Mouse (Mus musculus): Measurements from ENCODE around the gene Rplp0. TPM values are rescaled to one million over a fixed set of nuclear protein-coding genes. Genes with fewer than 3 reads are reported as not detected.

Gene Rplp0
- total RNA-seq (2023; ENCODE audit: inconsistent age): 1,421 to 1,632 TPM (median 1,486 TPM) in 4 replicates

GRCm38 (mm10) chr5:115559237-115560101 is at the start of gene Rplp0:
Rplp0 (plus strand) TSS chr5:115559467.

GRCm38 (mm10) chr5:115564737-115565393 is 5.6 kb downstream of the Rplp0 start, which contains the start of gene Gcn1l1:
Gcn1l1 (plus strand) TSS chr5:115565254.

Other genes starting within 250 kb of the Rplp0 start
- 64.8 to 75.9 TPM (median 68.2 TPM) in 4 replicates for gene Srsf9, start 232.3 kb upstream of the Rplp0 start, total RNA-seq (2023; ENCODE audit: inconsistent age)
- 9.0 to 11.8 TPM (median 10.7 TPM) in 4 replicates for gene Gatc, start 218.3 kb upstream of the Rplp0 start, total RNA-seq (2023; ENCODE audit: inconsistent age)
- 20.3 to 21.9 TPM (median 20.6 TPM) in 4 replicates for gene Triap1, start 218.2 kb upstream of the Rplp0 start, total RNA-seq (2023; ENCODE audit: inconsistent age)
- gene Cox6a1, start 210.5 kb upstream of the Rplp0 start, total RNA-seq (2023; ENCODE audit: inconsistent age): 193 to 247 TPM (median 210 TPM) in 4 replicates
- gene Msi1, start 129.9 kb upstream of the Rplp0 start, total RNA-seq (2023; ENCODE audit: inconsistent age): not detected in 4 replicates
- not detected in 4 replicates for gene Pla2g1b, start 93.2 kb upstream of the Rplp0 start, total RNA-seq (2023; ENCODE audit: inconsistent age)
- gene Sirt4, start 74.7 kb upstream of the Rplp0 start, total RNA-seq (2023; ENCODE audit: inconsistent age): 10.2 to 16.0 TPM (median 14.4 TPM) in 4 replicates
- gene Pxn, start 52.8 kb upstream of the Rplp0 start, total RNA-seq (2023; ENCODE audit: inconsistent age): 69.9 to 79.7 TPM (median 77.5 TPM) in 4 replicates
- gene Gcn1l1, start 5.8 kb downstream of the Rplp0 start, total RNA-seq (2023; ENCODE audit: inconsistent age): 107 to 117 TPM (median 109 TPM) in 4 replicates
- gene Rab35, start 72.4 kb downstream of the Rplp0 start, total RNA-seq (2023; ENCODE audit: inconsistent age): 57.0 to 72.4 TPM (median 59.9 TPM) in 4 replicates
- gene Bicdl1, start 172.2 kb downstream of the Rplp0 start, total RNA-seq (2023; ENCODE audit: inconsistent age): 2.7 to 3.9 TPM (median 3.1 TPM) in 4 replicates

Data from B cell, adult (primary cell).